Mouse (Mus musculus): Measurements from ENCODE around the gene Trim29.
A peak's percentile ranks its signal among the peaks of the same experiment; 100 is the strongest.

The Trim29 gene

DNA sequence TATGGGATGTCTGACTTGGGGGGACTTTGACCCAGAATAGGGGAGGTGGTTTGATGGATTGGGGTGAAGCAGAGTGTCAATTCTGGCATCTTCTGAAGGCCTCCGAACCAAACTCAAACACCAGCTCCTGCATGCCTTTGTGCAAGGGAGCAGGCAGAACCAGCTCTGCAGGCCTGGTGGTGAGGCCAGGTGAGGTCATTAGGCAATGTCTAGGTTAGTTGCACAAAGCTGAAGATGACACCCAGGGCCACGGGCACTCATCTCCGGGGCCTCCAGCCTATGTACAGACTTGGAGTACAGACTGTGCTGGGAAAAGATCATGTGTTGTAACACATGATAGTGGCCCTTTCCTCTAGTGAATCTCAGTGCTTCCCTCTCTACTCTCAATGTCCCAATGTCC lies 3.2 kb downstream of the Trim29 start:
- DNase-seq (ENCODE audit: low spot score): no peak

GRCm38 (mm10) chr9:43315320-43315950 lies 4.8 kb downstream of the Trim29 start:
- DNase-seq (ENCODE audit: low spot score): no peak

- DNase-seq (ENCODE audit: low spot score): no peak
Observed at GRCm38 (mm10) chr9:43316466-43316865, 5.8 kb downstream of the Trim29 start.

DNA sequence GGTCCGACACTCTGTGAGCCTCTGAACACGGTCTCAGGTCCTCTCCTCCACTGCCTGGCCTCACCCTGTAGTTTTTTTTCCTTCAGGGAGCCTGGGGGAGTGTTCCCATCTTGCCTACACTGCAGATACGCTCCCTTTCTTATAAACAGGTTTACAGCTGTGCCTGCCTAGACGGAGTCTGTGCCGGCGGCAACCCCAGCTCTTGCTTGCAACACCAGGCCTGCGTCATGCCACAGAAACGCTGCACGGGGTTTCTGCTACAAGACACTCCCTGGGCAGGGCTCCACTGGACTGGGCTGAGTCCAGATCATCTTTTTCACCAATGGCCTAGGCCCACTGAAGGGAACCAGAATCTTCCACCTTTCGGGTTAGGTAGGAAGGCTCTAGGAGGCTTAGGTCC lies 8.0 kb downstream of the Trim29 start:
- DNase-seq (ENCODE audit: low spot score): no peak

DNA sequence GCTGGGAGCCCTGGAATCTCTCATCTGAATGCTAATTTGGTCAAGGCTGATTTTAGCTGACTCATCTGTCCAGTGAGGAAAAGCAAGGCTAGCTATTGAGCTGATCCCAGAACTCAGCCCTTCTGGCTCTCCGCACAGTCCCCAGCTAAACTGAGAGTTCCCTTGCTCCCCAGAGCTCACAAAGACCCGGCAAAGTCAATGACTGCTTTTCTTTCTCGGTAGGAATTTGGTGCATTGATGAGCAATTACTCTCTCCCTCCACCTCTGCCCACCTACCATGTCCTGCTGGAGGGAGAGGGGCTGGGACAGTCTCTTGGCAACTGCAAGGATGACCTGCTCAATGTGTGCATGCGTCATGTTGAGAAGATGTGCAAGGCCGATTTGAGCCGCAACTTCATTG lies 11.3 kb downstream of the Trim29 start:
- no peak for DNase-seq (ENCODE audit: low spot score)

DNA sequence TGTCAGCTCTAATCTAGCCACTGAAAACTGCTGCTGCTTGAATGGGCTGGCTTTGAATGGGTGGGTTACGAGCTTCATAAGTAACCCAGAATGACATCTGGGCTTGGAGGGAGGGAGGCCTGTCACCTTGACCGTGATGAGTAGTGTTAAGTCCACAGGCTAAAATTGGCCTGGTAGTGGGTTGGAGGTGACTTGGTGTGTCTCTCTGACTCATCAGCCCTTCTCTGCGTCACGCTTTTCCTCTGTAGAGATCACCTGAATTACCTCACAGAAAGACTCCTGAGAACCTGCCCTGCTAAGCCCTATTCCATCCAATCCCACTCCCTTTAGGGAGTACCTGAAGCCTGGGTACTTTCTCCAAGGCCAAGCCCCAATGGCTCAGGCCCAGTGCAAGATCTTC lies 12.0 kb downstream of the Trim29 start:
- DNase-seq (ENCODE audit: low spot score): no peak

DNA sequence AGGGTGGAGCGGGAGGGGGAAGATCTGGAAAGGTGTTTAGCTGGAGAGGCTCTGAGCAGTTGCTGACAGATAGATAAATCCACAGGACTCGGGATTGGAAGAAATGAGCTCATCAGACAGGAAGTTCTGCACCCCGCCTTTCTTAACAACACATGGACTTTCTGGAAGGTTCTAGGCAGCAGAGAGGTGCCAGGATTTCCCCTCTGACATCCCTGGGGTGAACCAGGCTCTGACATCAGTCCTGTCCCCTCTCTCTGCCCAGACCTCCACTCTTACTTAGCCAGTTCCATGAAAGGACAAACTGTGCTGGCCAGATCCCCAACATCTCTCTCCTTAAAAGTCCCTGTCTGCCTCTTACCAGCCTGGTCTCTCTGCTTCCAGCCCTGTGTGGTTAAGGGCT lies 14.8 kb downstream of the Trim29 start:
- DNase-seq (ENCODE audit: low spot score): no peak

- DNase-seq (ENCODE audit: low spot score): no peak
Observed at GRCm38 (mm10) chr9:43326015-43326631, 15.5 kb downstream of the Trim29 start.

GRCm38 (mm10) chr9:43327182-43328129 lies 16.8 kb downstream of the Trim29 start:
- DNase-seq (ENCODE audit: low spot score): peak; percentile 55

DNA sequence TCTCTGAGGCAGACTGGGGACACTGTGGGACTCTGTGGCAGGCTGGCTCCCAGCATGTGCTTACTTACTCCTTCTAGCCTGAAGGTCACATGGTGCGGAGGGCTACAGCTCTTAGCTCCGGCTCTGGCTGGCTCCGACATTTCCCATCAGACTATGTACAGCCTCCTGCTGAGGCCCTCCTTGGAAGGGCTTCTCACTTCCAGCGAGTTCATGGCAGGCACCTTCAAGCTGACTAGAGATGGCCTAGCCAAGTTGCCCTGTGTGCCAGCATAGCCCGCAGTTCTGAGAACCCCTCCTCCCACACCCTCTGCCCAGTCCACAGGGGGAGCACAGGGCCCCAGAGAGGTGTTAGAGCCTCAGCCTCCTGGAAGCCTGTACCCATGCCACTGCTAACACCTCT lies 19.8 kb downstream of the Trim29 start:
- no peak for DNase-seq (ENCODE audit: low spot score)

DNA sequence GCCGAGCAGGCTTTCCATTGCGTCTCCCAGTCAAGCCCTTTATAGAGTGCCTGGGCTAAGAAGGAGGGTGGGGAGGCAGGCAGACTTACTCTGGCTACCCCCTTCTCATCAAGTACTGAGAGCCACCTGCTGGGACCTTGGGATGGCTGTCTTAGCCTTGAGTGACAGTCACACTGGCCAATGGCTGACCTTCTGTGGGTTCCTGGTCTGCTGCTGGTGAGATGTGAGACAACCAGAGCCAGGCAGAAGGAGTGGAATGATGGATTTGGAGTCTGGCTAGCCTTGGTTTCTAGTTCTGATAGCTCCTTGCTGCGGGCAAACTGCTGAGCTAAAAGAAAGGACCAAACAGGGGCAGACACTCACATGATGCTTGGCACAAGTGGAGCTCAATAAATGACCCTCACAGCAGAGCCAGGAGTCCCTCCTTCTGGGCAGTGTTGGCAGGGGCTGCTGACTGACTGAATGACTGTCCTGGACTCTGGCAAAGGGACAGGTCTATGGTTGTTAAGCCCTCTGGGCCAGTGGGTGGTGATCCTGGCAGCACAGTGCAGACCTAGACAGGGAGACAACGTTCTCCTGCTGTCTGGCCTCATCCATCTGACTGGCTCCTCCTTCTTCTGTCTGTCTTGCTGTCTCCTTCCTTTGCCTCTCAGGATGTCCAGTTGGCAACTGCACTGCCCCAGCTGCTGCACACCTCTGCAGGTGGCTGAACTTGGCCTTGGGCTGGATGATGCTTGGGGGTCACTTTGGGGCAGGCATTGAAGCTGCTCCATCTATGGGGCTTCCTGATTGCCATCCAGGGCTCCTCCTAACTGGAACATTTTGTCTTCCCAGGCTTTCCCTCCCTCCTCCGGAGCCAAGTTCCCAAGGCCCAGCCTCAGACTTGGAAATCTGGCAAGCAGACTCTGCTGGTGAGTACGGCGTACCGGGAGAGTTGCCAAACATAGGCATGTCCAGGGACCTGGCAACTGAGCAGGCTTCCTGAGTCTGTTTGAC lies 21.1 kb downstream of the Trim29 start:
- peak; percentile 70 for DNase-seq (ENCODE audit: low spot score)

DNA sequence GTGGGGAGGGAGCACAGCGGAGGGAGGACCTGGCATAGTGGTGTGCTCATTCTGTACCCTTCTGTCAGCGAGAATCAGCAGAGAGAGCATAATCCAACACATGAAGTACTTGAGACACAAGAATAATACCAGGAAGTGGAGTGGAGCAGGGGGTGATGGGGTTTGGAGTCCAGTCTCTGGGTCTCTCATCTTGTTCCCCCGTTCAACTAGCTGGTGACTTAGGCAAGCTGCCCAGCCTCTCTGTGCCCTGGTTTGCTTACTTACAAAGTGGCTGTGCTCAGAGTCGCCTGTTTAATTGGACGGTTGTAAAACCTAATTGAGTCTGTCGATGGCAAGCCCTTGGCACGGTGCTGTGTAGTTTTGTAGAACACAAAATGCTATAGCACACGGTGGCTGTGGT lies 23.8 kb downstream of the Trim29 start:
- no peak for DNase-seq (ENCODE audit: low spot score)

GRCm38 (mm10) chr9:43337636-43338035 lies 27.0 kb downstream of the Trim29 start:
- no peak for DNase-seq (ENCODE audit: low spot score)

DNA sequence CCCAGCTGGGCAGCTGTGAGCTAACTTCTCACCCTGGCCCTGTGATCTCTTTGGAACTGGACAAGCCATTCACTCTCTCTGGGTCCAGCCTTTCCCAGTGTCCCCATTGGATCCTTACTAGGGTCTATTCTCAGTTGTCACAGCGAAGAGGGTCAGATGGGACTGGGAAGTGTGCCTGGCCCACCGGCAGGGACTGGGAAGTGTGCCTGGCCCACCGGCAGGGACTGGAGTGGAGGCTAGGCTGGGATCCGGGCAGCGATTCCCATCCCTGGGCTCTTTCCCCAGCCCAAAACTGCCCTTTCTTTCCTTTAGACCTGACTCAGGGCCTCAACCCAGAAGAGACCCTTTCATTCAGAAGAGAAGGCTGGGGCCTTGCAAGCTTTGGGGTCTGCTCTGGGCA lies 27.4 kb downstream of the Trim29 start:
- no peak for DNase-seq (ENCODE audit: low spot score)

DNA sequence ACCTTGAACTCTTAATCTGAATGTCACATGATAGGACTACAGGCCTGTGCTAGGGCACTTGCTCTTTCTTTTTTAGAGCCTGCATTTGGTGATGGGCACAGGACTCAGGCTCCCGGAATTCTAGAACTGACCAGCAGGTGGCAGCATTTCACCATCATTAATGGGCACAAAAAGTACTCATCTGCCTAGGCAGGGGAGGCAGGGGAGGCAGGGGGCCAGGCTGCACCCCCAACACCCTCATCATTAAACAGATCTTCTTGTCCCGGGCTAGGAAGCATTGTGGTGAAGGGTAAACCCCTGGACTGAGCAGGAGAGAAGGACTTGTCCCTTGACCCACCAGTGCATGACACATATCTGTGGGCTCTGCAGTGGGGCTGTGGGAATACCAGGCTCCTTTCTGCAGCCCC lies 29.0 kb downstream of the Trim29 start:
- DNase-seq (ENCODE audit: low spot score): peak; percentile 89

DNA sequence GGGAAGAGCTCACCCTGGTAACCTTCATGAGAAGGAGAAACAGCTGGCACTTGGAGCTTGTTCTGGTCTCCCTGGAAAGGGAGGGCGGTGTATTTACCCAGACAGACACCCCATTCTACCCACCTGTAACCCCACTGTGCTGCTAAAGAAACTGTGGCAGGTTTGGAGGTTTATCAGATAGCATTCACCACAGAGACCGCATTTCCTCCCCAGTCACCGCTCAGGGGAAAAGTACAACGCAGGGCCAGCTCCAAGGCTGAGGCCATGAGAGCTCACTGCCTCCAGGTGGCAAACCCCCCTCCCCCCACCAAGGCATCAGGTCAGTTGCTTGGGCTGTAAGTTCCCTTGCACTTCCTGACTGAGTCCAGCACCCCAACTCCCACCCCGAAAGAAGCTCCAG lies 39.4 kb downstream of the Trim29 start:
- no peak for DNase-seq (ENCODE audit: low spot score)

- no peak for DNase-seq (ENCODE audit: low spot score)
Observed at GRCm38 (mm10) chr9:43351015-43351414, 40.4 kb downstream of the Trim29 start.

DNA sequence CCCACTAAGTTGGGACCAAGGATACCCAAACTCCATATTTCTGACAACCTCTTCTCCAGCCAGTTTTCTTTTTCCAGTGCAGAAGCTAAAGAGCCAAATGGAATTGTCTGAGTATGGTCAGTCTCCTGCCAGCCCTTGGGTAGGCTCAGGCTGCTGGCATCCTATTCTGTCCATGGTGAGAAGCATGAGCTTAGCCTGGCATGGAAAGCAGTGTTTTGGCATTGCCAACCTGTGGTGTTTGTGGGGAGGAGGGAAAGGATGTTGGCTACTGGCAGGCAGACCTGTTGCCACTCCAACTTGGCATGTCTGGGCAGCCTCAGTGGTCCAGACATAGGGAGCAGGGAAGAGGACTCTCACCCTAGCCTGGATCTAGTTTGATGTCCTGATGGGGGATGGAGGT lies 46.4 kb downstream of the Trim29 start:
- DNase-seq (ENCODE audit: low spot score): no peak

- DNase-seq (ENCODE audit: low spot score): no peak
Observed at GRCm38 (mm10) chr9:43358591-43359323, 48.1 kb downstream of the Trim29 start.

DNA sequence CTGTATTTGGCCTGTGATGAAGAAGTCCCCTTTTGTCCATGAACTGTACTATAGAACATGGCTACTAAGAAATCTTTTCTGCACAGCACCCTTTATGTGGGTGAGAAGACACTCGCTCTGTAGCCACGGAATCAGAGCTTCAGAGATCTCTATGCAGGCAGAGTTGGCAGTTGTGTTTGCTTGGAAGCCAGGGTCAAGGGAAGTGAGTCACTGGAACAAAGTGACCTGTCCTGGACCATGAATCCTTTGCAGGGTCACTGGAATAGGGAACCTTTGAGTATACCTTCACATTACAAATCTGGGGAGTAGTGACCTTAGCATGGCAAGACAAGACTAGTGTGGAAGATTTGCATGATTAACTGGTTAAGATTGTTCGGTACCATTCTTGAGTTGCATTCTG lies 58.1 kb downstream of the Trim29 start:
- DNase-seq (ENCODE audit: low spot score): no peak

DNA sequence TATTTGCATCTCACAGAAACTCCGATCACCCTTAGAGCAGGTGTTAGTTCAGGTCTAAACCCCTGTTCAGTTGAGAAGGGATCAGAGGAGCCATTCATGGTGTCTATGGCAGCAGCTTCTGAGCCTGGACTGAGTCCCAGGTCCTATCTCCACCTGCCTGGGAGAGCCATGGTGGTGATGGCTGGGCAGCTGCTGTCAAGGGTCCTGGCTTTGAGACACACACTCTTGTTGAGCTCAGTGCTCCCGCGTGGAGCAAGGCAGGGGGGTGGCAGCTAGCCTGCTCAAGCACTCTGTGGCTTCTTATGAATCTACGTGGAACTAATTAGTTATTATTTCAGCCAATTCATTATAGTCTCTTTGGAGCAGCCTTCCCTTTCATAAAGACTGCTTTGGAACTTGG lies 73.2 kb downstream of the Trim29 start:
- DNase-seq (ENCODE audit: low spot score): no peak
